Comparison of ENCODE assay signal across 8 mouse cellular contexts in genomic region chr2:122375391-122375991, GRCm38 (mm10). TPM values are rescaled to one million over a fixed set of nuclear protein-coding genes. Genes with fewer than 3 reads are reported as not detected.
DNase-seq lines count a peak whose midpoint lies in the region; ATAC-seq and TF ChIP-seq lines count a peak whose summit lies in the region.

No protein-coding gene starts in this region.

- peak; percentile 69 for ATAC-seq in heart, embryonic 11.5 days (replicated peaks; ENCODE audit: insufficient number of reproducible peaks, low FRiP score, low TSS enrichment)
- peak; percentile 84 for ATAC-seq in kidney, embryonic 16.5 days (ENCODE audit: low FRiP score, low TSS enrichment)

- no peak for TF ChIP-seq POLR2A in bone marrow macrophage, adult 2 months (IDR thresholded peaks at IDR 0.05; ENCODE audit: borderline replicate concordance, low read depth, low read length)
- TF ChIP-seq POLR2A in embryonic fibroblast, embryonic 13.5 days (IDR thresholded peaks at IDR 0.05; ENCODE audit: low read depth, low read length) = peak; percentile 85
- no peak for TF ChIP-seq POLR2A in liver, adult 2 months (IDR thresholded peaks at IDR 0.05; ENCODE audit: extremely low read depth, insufficient read depth, low read length)
- TF ChIP-seq POLR2A in myocyte (IDR thresholded peaks at IDR 0.05; ENCODE audit: insufficient read length, low read depth) = peak; percentile 21

- DNase-seq in A20 (ENCODE audit: low read depth, low spot score) = peak; percentile 100
- DNase-seq in liver, adult 2 months (ENCODE audit: extremely low read depth, low read depth, low spot score) = peak; percentile 88
- peak; percentile 100 for DNase-seq in splenic B cell, adult 2 months (ENCODE audit: low read depth, low spot score)

- TF ChIP-seq CTCF in bone marrow macrophage, adult 2 months (IDR thresholded peaks at IDR 0.05; ENCODE audit: low read depth, low read length) = no peak
- TF ChIP-seq CTCF in embryonic fibroblast, embryonic 13.5 days (IDR thresholded peaks at IDR 0.05; ENCODE audit: borderline replicate concordance, insufficient read depth, low read length) = no peak
- TF ChIP-seq CTCF in liver, adult 2 months (IDR thresholded peaks at IDR 0.05; ENCODE audit: low read depth, low read length) = no peak

- H3K36me3 ChIP-seq in heart, embryonic 11.5 days (ENCODE audit: control insufficient read depth, insufficient read depth, low read length) = no peaks in the 10 kb centered on the region
- no peaks in the 10 kb centered on the region for H3K36me3 ChIP-seq in kidney, embryonic 16.5 days (ENCODE audit: insufficient read depth, low read length)
- no peaks in the 10 kb centered on the region for H3K36me3 ChIP-seq in liver, adult 2 months (ENCODE audit: control insufficient read depth, insufficient read depth, low read length)
- no peaks in the 10 kb centered on the region for H3K36me3 ChIP-seq in myocyte (ENCODE audit: control insufficient read depth, insufficient read depth)
- H3K36me3 ChIP-seq in splenic B cell, adult 2 months (ENCODE audit: control insufficient read depth, insufficient read depth, low read length, poor library complexity, severe bottlenecking) = no peaks in the 10 kb centered on the region

- H3K9me3 ChIP-seq in heart, embryonic 11.5 days (replicated peaks; ENCODE audit: control insufficient read depth, low read length) = no peaks in the 10 kb centered on the region
- H3K9me3 ChIP-seq in kidney, embryonic 16.5 days (ENCODE audit: low read length) = no peaks in the 10 kb centered on the region

- peaks cover 3% of the 10 kb centered on the region for H3K4me1 ChIP-seq in bone marrow macrophage, adult 2 months (ENCODE audit: control insufficient read depth, insufficient read depth, low read length)
- no peaks in the 10 kb centered on the region for H3K4me1 ChIP-seq in embryonic fibroblast, embryonic 13.5 days (ENCODE audit: control insufficient read depth, insufficient read depth, low read length)
- no peaks in the 10 kb centered on the region for H3K4me1 ChIP-seq in heart, embryonic 11.5 days (ENCODE audit: control insufficient read depth, insufficient read depth, low read length)
- peaks cover 13% of the 10 kb centered on the region; the same call in 1 of the 2 replicates for H3K4me1 ChIP-seq in kidney, embryonic 16.5 days (ENCODE audit: insufficient read depth, low read length)
- H3K4me1 ChIP-seq in liver, adult 2 months (ENCODE audit: control insufficient read depth, insufficient read depth, low read length) = peaks cover 3% of the 10 kb centered on the region; the same call in 1 of the 2 replicates

- H3K9ac ChIP-seq in heart, embryonic 11.5 days (ENCODE audit: low read depth, low read length) = peak overlapping the region; percentile 74
- H3K9ac ChIP-seq in kidney, embryonic 16.5 days (replicated peaks; ENCODE audit: low read length) = peak overlapping the region; percentile 80
- H3K9ac ChIP-seq in liver, adult 2 months (ENCODE audit: low read depth, low read length) = peak overlapping the region; percentile 54

- WGBS in heart, embryonic 11.5 days (ENCODE audit: insufficient replicate concordance) = under 1% methylated on average over 32 of the region's 32 CpGs
- under 1% methylated on average over 32 of the region's 32 CpGs for WGBS in kidney, embryonic 16.5 days
- under 1% methylated on average over 32 of the region's 32 CpGs for WGBS in liver, adult 2 months

- peak overlapping the region; percentile 91 for H3K4me2 ChIP-seq in heart, embryonic 11.5 days
- peak overlapping the region; percentile 93 for H3K4me2 ChIP-seq in kidney, embryonic 16.5 days (replicated peaks; ENCODE audit: low read depth, low read length)
- peak overlapping the region; percentile 94 for H3K4me2 ChIP-seq in myocyte (ENCODE audit: low read depth)

- peak overlapping the region; percentile 65 for H3K4me3 ChIP-seq in bone marrow macrophage, adult 2 months (ENCODE audit: insufficient read depth, low read length)
- H3K4me3 ChIP-seq in embryonic fibroblast, embryonic 13.5 days (ENCODE audit: insufficient read depth, low read length) = peak overlapping the region; percentile 60
- H3K4me3 ChIP-seq in heart, embryonic 11.5 days (ENCODE audit: low read depth, low read length) = peak overlapping the region; percentile 76
- peak overlapping the region; percentile 84 for H3K4me3 ChIP-seq in kidney, embryonic 16.5 days (ENCODE audit: low read length)
- peak overlapping the region; percentile 82 for H3K4me3 ChIP-seq in liver, adult 2 months (ENCODE audit: insufficient read depth, low read depth, low read length)
- peak overlapping the region; percentile 60 for H3K4me3 ChIP-seq in myocyte

- peaks cover 5% of the 10 kb centered on the region for H3K27me3 ChIP-seq in heart, embryonic 11.5 days (ENCODE audit: control insufficient read depth, insufficient read depth, low read length)
- 0 out of 2 replicates have a peak, but pooled peaks cover 5% of the 10 kb centered on the region for H3K27me3 ChIP-seq in kidney, embryonic 16.5 days (ENCODE audit: insufficient read depth, low read length)
- H3K27me3 ChIP-seq in liver, adult 2 months (ENCODE audit: control insufficient read depth, insufficient read depth, low read length) = no peaks in the 10 kb centered on the region
- H3K27me3 ChIP-seq in myocyte (ENCODE audit: control insufficient read depth, insufficient read depth, insufficient read length) = no peaks in the 10 kb centered on the region
- H3K27me3 ChIP-seq in splenic B cell, adult 2 months (ENCODE audit: control insufficient read depth, insufficient read depth, low read length, poor library complexity, severe bottlenecking) = no peaks in the 10 kb centered on the region

- no peak overlapping the region for H3ac ChIP-seq in myocyte (ENCODE audit: control insufficient read depth, insufficient read length)

- H3K79me2 ChIP-seq in liver, adult 2 months (ENCODE audit: control insufficient read depth, insufficient read depth, low read length) = no peaks in the 10 kb centered on the region
- H3K79me2 ChIP-seq in myocyte (ENCODE audit: control insufficient read depth, insufficient read depth) = no peaks in the 10 kb centered on the region

- H3K27ac ChIP-seq in bone marrow macrophage, adult 2 months (ENCODE audit: insufficient read depth, low read depth, low read length) = peak overlapping the region; percentile 41; the same call in 1 of the 2 replicates
- peak overlapping the region; percentile 78 for H3K27ac ChIP-seq in embryonic fibroblast, embryonic 13.5 days (ENCODE audit: insufficient read depth, low read length)
- H3K27ac ChIP-seq in heart, embryonic 11.5 days (ENCODE audit: low read depth, low read length) = peak overlapping the region; percentile 81
- H3K27ac ChIP-seq in kidney, embryonic 16.5 days (ENCODE audit: low read length) = peak overlapping the region; percentile 95
- peak overlapping the region; percentile 32; the same call in 1 of the 2 replicates for H3K27ac ChIP-seq in liver, adult 2 months (replicated peaks; ENCODE audit: insufficient read depth, low read depth, low read length)

TF ChIP-seq in myocyte, 11 proteins besides CTCF, POLR2A, EP300 and RAD21:
- no peak for TF ChIP-seq TCF3 (IDR thresholded peaks at IDR 0.05; ENCODE audit: insufficient read length, low read depth)
- peak; percentile 18 for TF ChIP-seq E2F4 (IDR thresholded peaks at IDR 0.05; ENCODE audit: insufficient read depth)
- TF ChIP-seq TCF12 (IDR thresholded peaks at IDR 0.05; ENCODE audit: insufficient read depth, poor library complexity, severe bottlenecking) = no peak
- TF ChIP-seq POLR2AphosphoS2 (IDR thresholded peaks at IDR 0.05; ENCODE audit: insufficient read length, low read depth) = peak; percentile 37

RNA-seq across cellular contexts. Expression of gene Shf, which starts 6.5 kb away (rescaled TPM):
- polyA plus RNA-seq in bone marrow macrophage, adult 2 months (2012; ENCODE audit: insufficient read depth, insufficient read length, missing spikeins) = 2.6 TPM in 2 replicates
- polyA plus RNA-seq in embryonic fibroblast, embryonic 13.5 days (2011; ENCODE audit: insufficient read length, low read depth, missing spikeins) = 10.6 and 12.3 TPM in 2 replicates
- 3.7 and 3.8 TPM in 2 replicates for polyA plus RNA-seq in heart, embryonic 11.5 days (2014; fragmentation: Nextera tagmentation; extraction: Ambion mirVana)
- 2.0 and 2.3 TPM in 2 replicates for polyA plus RNA-seq in kidney, embryonic 16.5 days (2015; fragmentation: Nextera tagmentation; extraction: Ambion mirVana)
- total RNA-seq in liver, adult 2 months (2014; rRNA removed) = 6.6 and 6.7 TPM in 2 replicates
- polyA plus RNA-seq in liver, adult 2 months (2012; rRNA removed) = 8.1 and 14.0 TPM in 2 replicates
- 48.5 TPM for polyA plus RNA-seq in myocyte (2012; fragmentation: generic; extraction: Trizol)

RNA-seq across cellular contexts. Expression of gene Slc28a2, which starts 50.8 kb away (rescaled TPM):
- polyA plus RNA-seq in bone marrow macrophage, adult 2 months (2012; ENCODE audit: insufficient read depth, insufficient read length, missing spikeins) = 22.4 and 29.6 TPM in 2 replicates
- not detected in 2 replicates for polyA plus RNA-seq in embryonic fibroblast, embryonic 13.5 days (2011; ENCODE audit: insufficient read length, low read depth, missing spikeins)
- 0.27 TPM in 2 replicates for polyA plus RNA-seq in heart, embryonic 11.5 days (2014; fragmentation: Nextera tagmentation; extraction: Ambion mirVana)
- 0.60 TPM in 2 replicates for polyA plus RNA-seq in kidney, embryonic 16.5 days (2015; fragmentation: Nextera tagmentation; extraction: Ambion mirVana)
- total RNA-seq in liver, adult 2 months (2014; rRNA removed) = 1.2 and 1.7 TPM in 2 replicates
- 0.22 and 0.38 TPM in 2 replicates for polyA plus RNA-seq in liver, adult 2 months (2012; rRNA removed)
- polyA plus RNA-seq in myocyte (2012; fragmentation: generic; extraction: Trizol) = not detected

Comparison
In these comparisons a context has a peak if more than half of its experiments do, and no peak if none do; other contexts are left out.
1. Peak in every context shown above with its lines: DNase-seq, ATAC-seq, H3K4me3 ChIP-seq and H3K27ac ChIP-seq.
2. H3K27ac ChIP-seq: peak in every context shown above with its lines; median percentile 95 in kidney, embryonic 16.5 days; 81 in heart, embryonic 11.5 days; 78 in embryonic fibroblast, embryonic 13.5 days; 41 in bone marrow macrophage, adult 2 months; 32 in liver, adult 2 months.
3. POLR2A ChIP-seq: peak in embryonic fibroblast, embryonic 13.5 days (single experiment) and myocyte (single experiment); none in bone marrow macrophage, adult 2 months (single experiment) and liver, adult 2 months (single experiment).
4. RNA of gene Slc28a2, which starts 50.8 kb away (polyA plus RNA-seq): 22.4 to 29.6 TPM in bone marrow macrophage, adult 2 months; 0.60 TPM in kidney, embryonic 16.5 days, 0.22 to 0.38 TPM in liver, adult 2 months, 0.27 TPM in heart, embryonic 11.5 days, not detected in embryonic fibroblast, embryonic 13.5 days and not detected in myocyte (single experiment); every median in the first group is over 10 times any median in the second.